Mouse (Mus musculus) testis, adult 2 months (tissue): ENCODE data around the gene Kif3a.
A peak's percentile ranks its signal among the peaks of the same experiment; 100 is the strongest.

Experiments
- CTCF ChIP-seq: fragments of 200-500 bp; IDR thresholded peaks from 2 replicates; pipeline ENCODE4 v1.5.1; 2012; ENCODE audit warnings: low read depth, mild to moderate bottlenecking, inconsistent platforms, low read length, moderate library complexity; ENCODE audit not compliant: control insufficient read depth, insufficient read depth, insufficient replicate concordance
- POLR2A ChIP-seq: fragments of 200-500 bp; IDR thresholded peaks from 2 replicates; pipeline ENCODE4 v1.6.1; 2012; ENCODE audit warnings: low read depth, mild to moderate bottlenecking, inconsistent platforms, low read length, moderate library complexity; ENCODE audit not compliant: control insufficient read depth

GRCm38 (mm10) chr11:53519207-53520121, 47.7 kb upstream of the Kif3a start, which contains the start of gene Sept8:
- TF ChIP-seq POLR2A = peak; percentile 9; the same call in 1 of the 2 replicates
- no peak for TF ChIP-seq CTCF
